Mouse (Mus musculus) cerebellum, postnatal 25 days (tissue): ENCODE data around the gene Ptk7.

ENCODE experiments used
- DNase-seq, 2 experiments: peaks; one replicate each; pipeline ENCODE4 v3.0.0; 2021; ENCODE audit warnings: mixed read lengths in 2 of 2

Ptk7 gene

DNA sequence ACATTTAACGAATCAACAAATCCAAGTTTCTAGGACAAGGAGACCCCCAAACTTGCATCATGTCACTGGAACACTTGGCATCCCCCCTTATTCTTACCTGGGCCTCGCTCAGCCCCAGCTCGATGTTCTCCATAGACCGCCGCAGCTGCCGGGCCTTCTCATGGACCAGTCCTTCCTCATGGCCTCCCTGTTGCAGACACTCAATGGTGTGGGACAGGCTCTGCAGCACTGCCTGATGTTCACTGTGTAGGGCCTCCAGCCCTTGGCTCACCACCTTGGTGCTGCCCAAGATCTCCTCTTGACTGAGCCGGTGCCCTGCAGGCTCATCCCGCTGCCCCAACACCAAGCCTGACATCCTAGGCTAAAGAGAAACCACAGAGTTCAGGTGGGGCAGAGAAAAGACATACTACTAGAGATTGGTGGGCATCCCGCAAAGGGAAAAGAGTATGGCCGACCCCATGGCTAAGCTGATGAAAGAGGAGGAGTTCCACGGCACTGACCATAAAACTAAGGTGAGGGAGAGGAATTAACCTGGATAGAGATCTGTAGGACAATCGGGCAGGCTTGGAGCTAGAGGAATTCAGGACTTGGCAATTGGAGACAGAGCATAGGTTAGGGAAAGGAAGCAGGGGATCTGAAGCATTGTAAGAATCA is 15.0 kb upstream of the Ptk7 start:
- no peak for DNase-seq

DNA sequence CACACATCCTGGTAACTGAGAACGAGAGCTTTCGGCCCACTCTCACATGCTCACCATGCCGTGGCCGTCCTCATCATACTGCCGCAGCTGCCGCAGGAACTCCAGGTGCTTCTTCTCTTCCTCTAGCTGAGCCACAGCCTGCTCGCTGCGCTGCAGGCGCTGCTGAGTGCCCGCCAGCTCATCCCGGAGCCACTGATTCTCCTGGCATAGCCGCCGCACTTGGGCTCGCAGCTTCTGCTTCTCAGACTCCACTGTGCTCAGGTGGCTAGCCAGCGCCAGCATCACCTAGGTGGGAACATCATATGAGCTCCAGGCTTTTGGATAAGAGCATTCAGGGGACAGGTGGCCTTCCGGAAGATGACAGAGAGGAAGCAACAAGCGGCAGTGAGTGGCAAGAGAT is 12.8 kb upstream of the Ptk7 start:
- DNase-seq = peak in 1 of 2 experiments; percentile 51

DNA sequence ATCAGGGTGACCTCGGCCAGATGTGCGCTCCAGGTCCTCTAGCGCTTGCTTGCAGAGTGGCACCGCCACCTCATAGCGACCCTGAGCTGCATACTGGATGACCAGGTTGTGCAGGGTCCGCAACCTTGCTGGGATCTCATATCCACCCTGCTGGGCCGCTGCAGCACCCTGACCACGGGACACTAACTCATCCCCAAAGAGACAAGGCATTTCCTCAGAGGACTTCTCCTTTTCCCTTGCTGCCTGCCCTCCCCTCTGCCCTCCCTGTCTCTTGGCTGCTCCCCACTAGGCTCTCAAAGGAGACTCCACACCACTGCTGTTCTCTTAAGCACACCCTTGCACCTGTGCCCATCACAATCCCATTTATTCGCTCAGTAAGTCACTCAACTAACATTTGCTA is 10.6 kb upstream of the Ptk7 start:
- no peak for DNase-seq

DNA sequence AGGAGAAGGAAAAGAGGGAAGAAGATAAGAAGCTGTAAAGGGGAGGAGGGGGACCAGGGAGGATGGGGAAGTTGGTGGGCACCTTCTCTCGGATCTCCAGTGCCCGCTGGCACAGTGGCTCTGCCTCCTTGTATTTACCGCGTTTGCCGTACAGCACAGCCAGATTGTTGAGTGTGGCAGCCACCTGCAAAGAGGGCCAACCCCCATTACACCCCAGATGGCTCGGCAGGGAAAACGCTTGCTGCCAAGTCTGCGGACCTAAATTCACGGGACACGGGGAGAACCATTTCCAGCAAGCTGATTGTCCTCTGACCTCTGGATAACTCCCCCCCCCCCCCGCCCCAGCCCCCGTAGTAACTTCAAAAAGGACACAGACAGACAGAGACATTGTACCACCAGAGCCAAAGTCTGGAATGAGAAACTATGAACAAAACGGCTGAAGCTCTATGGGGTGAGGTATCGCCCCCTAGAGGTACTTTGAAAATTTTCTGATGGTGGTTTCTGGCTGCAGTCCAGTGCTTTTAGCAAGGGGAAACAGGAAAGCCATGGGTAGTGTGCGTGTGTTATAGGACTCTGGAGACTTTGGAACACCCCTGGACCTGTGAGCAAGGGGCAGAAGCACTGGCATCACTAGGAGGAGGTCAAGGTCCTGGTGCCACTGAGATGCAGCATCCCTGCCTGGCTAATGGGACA is 7.7 kb upstream of the Ptk7 start:
- DNase-seq = peak; percentile 75 to 79

DNA sequence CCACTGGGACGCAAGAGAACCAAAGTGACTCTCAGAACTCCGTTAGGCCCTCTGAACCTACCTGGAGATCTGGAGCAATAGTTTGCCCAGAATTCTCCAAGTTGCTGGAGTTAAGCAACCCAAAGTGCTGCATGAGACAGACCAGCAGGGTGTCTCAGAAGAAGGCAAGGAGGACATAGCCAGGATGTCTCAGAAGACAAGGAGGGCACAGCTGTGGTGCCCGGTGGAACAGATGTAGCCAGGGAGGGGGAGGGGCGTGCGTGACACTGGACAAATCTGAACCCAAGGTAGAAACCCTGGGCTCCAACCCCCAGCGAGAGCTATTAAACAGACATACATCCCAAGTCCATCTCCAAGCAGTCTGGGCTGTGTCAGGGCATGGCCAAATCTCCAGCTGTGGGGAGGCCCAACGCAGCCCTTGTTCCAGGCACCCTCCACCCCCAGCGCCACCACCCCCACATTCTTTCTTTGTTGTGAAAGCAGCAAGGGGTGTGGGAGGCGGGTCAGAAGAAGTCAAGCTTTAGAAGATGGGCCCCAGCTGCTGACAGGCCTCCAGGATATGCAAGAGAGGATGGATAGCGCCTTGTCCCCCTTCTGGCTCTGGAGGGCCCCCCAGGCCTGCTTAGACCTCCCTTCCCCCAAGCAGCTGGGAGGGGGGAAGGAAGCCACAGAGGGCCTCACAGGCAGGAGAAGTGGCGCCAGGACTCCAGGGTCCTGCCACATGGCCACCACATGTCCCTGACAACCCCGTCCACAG is 559 bp upstream of the Ptk7 start:
- DNase-seq = peak in 1 of 2 experiments; percentile 39

DNA sequence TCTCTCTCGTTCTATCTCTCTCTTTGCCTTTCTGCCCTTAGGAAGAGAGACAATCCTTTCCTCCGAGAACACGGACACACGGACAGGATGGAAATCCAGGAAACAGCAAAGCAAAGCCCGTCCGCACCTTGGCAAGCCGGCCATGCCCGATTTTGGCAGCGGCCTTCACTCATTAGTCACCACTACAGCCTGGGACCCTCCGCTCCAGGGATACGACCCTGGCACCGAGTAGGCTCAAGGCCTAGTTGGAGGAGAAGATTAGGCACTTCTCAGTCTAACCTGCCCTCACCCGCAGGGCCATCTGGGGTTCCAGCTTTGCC is 873 bp downstream of the Ptk7 start:
- no peak for DNase-seq

DNA sequence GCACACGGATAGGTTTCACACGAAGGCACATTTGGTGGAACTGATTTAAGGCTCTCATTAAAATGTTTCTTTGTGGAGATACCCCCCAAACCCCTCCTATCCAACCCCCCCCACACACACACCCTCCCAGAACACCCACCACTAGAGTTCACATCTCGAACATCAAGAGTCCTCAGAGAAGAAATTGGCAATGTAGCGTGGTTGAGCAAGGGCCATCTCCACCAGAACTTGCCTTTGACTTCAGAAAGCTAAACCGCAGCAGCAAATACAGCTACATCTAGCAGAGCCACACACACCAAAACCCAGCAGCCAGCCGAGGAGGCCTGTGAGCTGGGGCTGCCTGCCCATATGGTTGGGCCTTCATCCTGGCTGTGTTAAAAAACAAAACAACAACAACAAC is 1.9 kb downstream of the Ptk7 start:
- DNase-seq = no peak

DNA sequence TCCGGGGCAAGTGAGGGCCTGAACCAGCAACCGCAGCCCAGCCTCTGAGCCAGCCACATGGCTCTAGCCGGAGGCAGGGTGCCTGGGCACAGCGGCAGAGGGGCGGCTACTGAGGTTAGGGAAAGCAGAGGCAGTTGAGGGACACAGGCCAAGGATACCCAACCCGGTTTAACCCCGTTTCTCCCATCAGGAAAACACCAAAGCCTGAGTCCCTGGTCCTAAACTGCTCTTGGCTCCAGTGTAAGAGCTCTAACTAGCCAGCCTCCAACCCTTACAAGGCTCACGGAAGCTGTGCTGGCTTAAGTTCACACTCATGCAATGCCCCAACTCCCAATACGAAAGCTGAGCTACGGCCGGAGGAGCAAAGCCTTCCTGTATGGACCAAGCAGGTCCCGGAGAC is 4.7 kb downstream of the Ptk7 start:
- DNase-seq = no peak

DNA sequence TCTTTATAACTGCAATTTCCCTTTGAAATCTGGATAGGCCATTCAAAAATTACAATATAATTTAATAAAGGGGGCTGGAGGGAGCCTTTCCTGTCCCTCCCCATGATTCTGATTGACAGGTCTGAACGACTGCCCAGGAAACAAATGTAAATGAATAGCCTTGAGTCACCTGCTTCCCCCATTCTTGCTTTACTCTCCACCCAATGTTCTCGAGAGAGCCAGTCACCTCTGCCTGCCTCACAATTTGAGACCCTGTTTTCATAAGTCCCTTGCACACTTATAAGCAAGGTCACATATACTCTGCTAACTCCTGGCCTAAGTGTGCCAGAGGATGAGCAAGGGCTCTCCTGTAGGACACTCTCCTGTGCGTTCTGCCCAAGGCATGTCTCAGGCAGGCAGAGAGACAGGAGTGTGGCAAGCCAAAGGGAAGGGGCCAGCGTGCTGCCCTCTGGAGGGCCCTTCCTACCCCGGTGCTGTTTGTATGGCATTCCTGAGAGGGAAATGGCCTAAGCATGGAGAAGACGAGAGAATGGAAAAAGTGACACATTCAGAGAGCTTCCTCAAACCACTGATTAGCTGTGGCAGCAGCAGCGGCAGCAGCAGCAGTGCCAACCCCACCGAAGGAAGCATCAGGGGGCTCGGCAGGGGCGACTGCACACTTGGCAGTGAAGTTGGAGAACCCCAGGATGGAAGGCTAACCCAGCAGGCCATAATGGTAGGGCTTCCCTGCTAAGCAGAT is 5.3 kb downstream of the Ptk7 start:
- no peak for DNase-seq

DNA sequence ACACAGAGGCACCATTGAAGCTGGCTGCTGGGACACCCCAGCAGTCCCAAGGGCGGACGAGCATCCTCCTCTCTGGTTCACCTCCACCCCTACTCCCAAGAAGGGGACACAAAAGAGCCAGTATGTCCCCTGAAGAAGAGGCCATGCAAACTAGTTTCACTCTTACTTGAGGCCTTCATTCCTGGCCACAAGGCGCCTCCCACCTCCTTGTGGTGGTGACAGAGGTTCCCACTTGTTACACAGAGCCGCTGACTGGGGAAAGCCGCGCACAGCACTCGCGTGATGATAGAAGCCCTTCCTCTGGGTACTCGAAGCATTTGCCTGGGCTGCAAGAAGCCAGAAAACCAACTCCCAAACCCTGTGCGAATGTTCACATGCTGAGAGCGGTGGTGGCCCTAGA is 7.0 kb downstream of the Ptk7 start:
- no peak for DNase-seq

DNA sequence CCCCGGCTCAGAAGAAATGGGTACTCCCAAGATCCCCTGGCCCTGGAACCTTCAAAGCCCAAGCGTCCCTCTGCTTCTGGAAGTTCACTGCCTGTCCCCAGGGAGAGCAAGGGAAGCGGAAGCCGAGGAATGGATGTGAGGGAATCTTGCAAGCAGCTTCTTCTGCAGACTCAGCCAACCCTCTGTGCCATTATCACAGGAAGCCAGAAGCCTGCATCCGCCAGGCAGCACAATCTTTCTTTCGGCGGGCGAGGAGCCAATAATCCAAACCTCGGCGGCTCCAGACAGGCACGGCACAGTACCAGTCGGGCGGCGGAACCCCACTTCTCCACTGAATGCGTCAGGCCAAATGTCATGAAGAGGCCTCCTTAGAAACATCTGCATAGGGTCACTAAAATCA is 8.0 kb downstream of the Ptk7 start:
- peak; percentile 65 to 78 for DNase-seq

DNA sequence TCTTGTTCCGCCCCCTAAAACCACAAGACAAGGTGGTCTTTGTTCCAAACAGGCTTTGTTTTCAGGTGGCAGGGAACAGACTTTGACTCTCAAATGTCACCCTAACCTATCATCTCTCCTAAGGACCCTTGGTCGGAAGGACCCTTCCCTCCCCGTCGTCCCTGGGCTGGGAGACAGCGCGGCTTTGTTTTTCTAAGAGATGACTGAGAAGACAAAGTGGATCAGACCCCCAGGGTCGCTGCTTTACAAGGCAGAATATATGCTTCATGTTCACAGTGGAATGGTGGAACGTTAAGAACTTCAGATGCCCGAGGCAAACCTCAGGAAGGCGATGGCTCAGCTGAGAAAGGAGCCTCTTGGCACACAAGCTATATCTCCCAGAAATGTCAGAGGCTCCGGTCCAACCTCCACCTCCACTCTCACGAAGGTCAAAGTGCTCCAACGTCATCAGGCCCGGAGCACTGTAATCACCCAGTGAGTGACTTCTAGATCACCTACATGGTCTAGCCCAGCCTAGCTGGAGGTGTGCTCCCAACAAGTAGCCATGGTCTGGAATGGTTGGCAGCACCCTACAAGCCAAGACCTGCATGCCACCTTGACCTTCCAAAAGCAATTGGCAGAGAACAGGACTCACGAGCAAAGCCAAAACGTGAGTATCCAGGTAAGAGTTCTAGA is 9.5 kb downstream of the Ptk7 start:
- no peak for DNase-seq

DNA sequence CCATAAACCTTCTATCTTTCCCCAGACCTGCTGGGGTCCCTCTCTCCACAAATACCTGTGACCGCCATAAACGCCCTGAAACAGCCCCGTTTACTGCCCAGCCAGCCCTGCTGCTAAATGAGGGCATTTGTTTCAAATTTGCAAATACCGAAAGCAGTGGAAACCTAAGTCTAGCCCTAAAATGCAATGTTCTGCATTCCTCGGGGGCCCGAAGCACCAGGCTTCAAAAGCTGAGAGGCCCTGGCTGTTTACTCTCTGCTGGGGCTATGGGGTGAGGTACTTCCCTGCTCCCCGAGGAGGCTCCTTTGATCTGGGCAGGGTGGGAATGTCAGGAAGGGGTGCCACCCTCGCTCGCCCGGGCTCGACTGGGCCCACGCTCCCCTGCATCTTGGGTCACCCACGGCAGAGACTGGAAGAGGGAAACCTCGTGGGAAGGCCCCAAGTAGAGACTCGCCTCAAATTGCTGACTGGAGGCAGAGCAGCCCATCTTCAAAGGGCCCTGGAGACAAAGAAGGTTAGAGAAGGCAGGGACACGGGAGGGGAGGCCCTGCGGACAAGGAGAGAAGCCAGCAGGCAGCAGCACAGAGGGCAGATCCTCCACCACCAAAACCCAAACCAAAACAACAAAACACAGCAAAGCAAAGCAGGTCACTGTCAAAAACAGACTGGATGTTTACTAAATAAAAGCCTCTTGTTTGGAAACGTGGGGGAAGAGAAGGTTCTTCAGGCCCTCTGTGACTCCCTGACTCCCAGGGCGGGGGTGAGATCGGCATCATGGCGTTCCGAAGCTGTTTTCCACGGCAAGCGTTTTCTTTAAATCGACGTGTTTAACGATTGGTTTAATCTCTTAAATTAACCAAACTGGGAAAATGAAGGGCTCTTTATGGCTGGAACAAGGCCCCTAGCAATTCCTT is 10.3 kb downstream of the Ptk7 start:
- DNase-seq = no peak

DNA sequence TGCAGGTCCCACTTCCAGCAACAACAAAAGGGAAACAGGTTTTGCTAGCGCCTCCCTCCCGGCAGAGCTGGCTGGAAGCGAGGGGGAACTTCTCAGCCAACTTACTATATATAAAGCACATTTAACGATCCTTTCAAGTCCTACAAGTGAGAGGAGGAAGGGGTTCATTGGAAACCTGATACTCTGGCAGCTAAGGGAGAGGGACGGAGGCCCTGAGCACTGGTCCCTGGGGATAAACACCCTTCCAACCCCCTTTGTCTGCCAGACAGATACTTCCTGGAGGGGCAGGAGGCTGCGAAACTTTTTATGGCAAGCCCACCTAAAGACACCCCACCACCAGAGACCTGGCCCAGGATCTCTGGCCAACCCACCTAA is 10.9 kb downstream of the Ptk7 start:
- DNase-seq = no peak

DNA sequence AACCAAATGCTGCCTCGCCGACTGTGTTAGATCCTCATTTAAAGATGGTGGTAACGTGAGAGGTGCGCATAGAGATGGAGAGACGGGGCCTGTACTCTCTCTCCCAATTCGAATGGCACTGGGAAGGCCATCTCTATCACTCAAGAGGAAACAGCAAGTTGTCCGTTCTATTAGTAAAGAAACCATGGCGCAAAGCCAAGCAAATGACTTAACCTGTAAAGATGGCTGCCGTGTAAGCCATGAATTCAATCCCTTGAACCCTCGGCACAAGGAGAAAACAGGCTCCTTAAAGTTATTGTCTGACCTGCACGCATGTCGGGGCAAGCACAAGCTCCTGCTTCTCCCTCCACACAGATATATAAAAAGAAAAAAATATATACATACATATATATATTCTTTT is 11.5 kb downstream of the Ptk7 start:
- DNase-seq = no peak

DNA sequence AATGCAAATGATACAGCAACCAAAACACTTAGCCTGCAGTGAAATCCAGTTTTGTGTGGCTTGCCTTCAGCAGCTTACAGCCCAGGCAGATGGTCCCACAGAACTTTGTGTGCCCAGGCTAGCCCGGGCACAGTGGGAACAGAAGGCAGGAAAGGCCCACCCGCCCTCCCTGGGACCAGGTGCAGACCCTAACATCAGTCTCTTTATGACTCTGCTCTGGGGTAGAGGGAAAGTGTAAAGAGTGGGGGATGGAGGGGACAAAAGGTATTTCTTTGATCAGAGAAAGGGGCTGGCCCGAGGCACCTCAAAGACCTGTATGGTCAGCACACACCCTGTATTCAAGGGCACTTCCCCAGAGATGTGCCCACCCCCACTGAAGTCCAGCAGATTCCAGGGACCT is 16.1 kb downstream of the Ptk7 start:
- no peak for DNase-seq

DNA sequence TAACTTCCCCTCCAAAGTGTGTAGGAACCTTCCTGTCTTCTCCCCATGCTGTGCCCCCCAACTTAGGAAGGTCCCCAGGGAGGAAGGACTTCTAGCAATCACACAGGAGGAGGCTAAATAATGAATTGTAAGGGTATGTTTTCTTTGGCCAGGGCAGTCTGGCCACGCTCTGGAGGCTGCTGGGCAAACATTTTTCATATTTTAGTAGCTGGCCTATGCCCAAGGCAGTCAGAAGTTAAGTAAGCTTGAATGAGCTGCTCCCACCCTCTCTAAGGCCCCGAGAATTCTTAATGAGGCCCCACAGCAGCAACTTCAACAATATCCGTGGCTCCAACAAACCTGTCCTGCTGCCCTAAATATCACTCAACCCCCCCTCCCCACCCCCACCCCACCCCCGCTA is 16.5 kb downstream of the Ptk7 start:
- no peak for DNase-seq

DNA sequence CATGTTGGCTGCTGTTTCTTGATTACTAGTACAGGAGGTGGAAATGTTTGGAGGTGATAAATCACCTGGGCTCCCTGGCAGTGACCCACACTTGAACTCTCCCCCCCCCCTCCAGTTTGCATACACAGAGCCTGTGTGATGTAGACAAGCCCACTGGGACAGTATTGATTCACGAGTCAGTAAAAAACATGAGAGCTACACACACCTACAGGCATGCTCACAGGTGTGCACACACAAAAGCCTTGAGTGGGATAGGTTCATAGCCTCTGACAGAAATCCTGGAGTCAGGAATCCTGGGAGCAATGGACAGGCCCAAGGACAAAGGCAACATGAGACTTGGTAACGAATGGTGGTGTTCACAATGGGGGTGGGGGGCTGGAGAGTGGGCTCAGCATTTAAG is 17.1 kb downstream of the Ptk7 start:
- DNase-seq = no peak

DNA sequence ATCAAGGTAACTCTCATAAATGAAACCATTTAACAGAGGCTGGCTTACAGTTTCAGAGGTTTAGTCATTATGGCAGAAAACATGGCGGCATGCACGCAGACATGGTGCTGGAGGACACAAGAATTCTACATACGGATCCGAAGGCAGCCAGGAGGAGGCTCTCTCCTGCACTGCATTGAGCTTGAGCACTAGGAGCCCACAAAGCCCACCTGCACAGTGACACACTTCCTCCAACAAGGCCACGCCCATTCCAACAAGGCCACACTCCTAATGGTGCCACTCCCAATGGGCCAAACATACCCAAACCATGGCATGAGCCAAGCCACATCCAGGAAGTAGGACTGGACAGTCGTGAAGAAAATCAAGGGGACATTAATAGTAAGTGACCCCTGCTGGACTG is 18.0 kb downstream of the Ptk7 start:
- DNase-seq = no peak

DNA sequence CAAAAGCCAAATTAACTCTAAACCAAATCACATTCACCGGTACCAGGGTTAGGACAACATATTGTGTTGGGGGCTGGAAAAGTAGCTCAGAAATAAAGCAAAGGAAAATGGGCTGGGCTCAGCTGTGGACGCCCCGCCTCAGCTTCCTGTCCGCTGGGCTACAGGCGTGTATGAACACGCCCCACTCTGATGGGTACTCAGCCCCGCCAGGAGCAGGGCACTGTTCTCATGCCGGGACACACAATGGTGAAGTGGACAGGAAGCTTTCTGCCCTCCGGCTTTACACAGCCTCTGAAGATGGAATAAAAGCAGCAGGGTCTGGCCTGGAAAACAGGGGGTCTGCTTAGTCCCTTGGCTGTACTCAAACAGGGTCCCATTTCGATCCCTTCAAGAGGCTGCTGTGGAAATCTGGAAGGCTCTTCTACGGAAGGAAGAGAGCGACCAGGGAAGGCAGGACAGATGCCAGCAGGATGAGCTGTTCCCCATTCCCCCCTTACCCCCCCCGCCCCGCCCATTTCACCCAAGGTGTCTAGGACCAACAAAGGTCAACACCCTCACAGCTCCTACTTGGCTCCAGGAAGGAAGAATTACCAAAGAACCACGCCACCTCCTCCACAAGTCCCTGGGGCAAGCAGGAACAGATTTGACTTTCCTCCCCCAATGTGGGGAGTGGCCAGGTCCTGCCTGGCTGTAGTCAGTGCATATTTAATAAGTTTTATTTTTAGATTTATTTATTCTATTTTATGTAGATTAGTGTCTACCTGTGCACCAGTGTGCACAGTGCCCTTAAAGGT is 19.4 kb downstream of the Ptk7 start:
- no peak for DNase-seq

DNA sequence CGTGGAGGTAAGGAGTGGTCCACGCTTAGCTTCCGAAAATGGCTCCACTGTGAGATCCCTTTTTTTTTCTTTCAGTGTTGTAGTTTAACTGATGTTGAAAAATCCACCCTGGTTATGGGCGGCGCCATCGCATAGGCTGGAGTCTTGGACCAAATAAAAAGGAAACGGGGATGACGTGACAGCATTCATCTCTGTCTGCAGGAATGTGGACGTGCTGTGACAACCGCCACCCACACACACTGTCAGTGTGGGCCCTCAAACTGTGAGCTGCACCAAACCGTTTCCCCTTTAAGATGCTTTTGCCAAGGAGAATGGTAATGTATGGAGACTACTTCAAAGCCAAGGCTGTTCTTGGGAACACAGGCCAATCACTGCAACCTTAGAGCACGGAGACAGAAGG is 23.3 kb downstream of the Ptk7 start:
- DNase-seq = no peak
